Mouse (Mus musculus) midbrain, embryonic 11.5 days (tissue): ENCODE data around the gene Gstk1. TPM values are rescaled to one million over a fixed set of nuclear protein-coding genes. Genes with fewer than 3 reads are reported as not detected.
A peak's percentile ranks its signal among the peaks of the same experiment; 100 is the strongest.

Experiments used
- ATAC-seq: fragments of 200-750 bp; cut with Nextera tagmentation; 2 replicates; pipeline ENCODE4 v1.8.0; 2017; ENCODE audit warnings: moderate TSS enrichment, moderate library complexity; ENCODE audit not compliant: low FRiP score
- DNase-seq: peaks from one replicate; pipeline ENCODE4 v3.0.0; 2015; ENCODE audit warnings: low spot score; ENCODE audit errors: missing footprints
- H3K27ac ChIP-seq: fragments of 300-500 bp; sonication (generic); 2 replicates; pipeline ENCODE4 v1.5.1; 2014; ENCODE audit warnings: low read depth, low read length
- H3K27me3 ChIP-seq: fragments of 300-500 bp; sonication (generic); 2 replicates; pipeline ENCODE4 v1.6.1; 2014; ENCODE audit warnings: mild to moderate bottlenecking, low read length, moderate library complexity, mixed read lengths; ENCODE audit not compliant: control insufficient read depth, insufficient read depth
- H3K36me3 ChIP-seq: fragments of 300-500 bp; sonication (generic); 2 replicates; pipeline ENCODE4 v1.6.1; 2014; ENCODE audit warnings: mild to moderate bottlenecking, low read length, moderate library complexity, mixed read lengths; ENCODE audit not compliant: control insufficient read depth, insufficient read depth
- H3K4me1 ChIP-seq: fragments of 300-500 bp; sonication (generic); 2 replicates; pipeline ENCODE4 v1.6.1; 2014; ENCODE audit warnings: low read length; ENCODE audit not compliant: control insufficient read depth, insufficient read depth
- H3K4me2 ChIP-seq: fragments of 300-500 bp; sonication (generic); 2 replicates; pipeline ENCODE4 v1.6.1; 2014; ENCODE audit warnings: mild to moderate bottlenecking, moderate library complexity
- H3K4me3 ChIP-seq: fragments of 300-500 bp; sonication (generic); 2 replicates; pipeline ENCODE4 v1.5.1; 2014; ENCODE audit warnings: low read depth, low read length
- H3K9ac ChIP-seq: fragments of 300-500 bp; sonication (generic); 2 replicates; pipeline ENCODE4 v1.6.1; 2014; ENCODE audit warnings: low read length
- H3K9me3 ChIP-seq: fragments of 300-500 bp; sonication (generic); 2 replicates; pipeline ENCODE4 v1.6.1; 2016; ENCODE audit warnings: low read length; ENCODE audit not compliant: control insufficient read depth
- WGBS: fragments of 180-500 bp; shearing (Covaris S2); extraction: QIAGEN DNeasy Blood & Tissue Kit; methylation state at CpG from one replicate; pipeline ENCODE4 v1.1.7; 2014; 5-methylcytosine and 5-hydroxymethylcytosine counted together
- polyA plus RNA-seq: library from polyadenylated mRNA; unstranded; fragments of >200 nt; fragmentation: Nextera tagmentation; extraction: Ambion mirVana; gene quantifications from 2 replicates; pipeline ENCODE4 v1.2.1, GENCODE M21; 2014

Gene Gstk1
- polyA plus RNA-seq = 15.3 and 15.7 TPM in 2 replicates

- Histone ChIP-seq H3K4me2 (peak within 1 kb of the TSS; percentile 47), H3K27ac (no peak within 1 kb of the TSS), H3K9me3 (no peaks in the 10 kb centered on the region), H3K9ac (peak within 1 kb of the TSS; percentile 31; the same call in 1 of the 2 replicates), H3K36me3 (no peaks in the 10 kb centered on the region), H3K27me3 (peaks cover 6% of the 10 kb centered on the region), H3K4me1 (no peaks in the 10 kb centered on the region), H3K4me3 (peak within 1 kb of the TSS; percentile 32)
- ATAC-seq (peak; percentile 100), DNase-seq (peak; percentile 98)
- WGBS = 2% methylated on average over 28 of the region's 28 CpGs
Observed at GRCm38 (mm10) chr6:42245711-42246353, at the start of gene Gstk1. Gstk1 (plus strand) TSS chr6:42245935.

- WGBS = 52% methylated on average over 3 of the region's 3 CpGs
- DNase-seq = no peak
Observed at GRCm38 (mm10) chr6:42197710-42198109, 48.0 kb upstream of the Gstk1 start.

GRCm38 (mm10) chr6:42199498-42199897 lies 46.2 kb upstream of the Gstk1 start:
- Histone ChIP-seq H3K27me3 (no peaks in the 10 kb centered on the region), H3K27ac (no peak overlapping the region), H3K9ac (no peak overlapping the region), H3K4me2 (no peak overlapping the region), H3K36me3 (no peaks in the 10 kb centered on the region), H3K4me3 (no peak overlapping the region), H3K4me1 (no peaks in the 10 kb centered on the region), H3K9me3 (no peaks in the 10 kb centered on the region)
- DNase-seq (no peak), ATAC-seq (no peak)
- WGBS = 84% methylated on average over 1 of the region's 1 CpGs

More at GRCm38 (mm10) chr6:42197710-42198109, 48.0 kb upstream of the Gstk1 start:
- Histone ChIP-seq H3K4me2 (no peak overlapping the region), H3K9me3 (no peaks in the 10 kb centered on the region), H3K27me3 (no peaks in the 10 kb centered on the region), H3K36me3 (no peaks in the 10 kb centered on the region), H3K4me1 (no peaks in the 10 kb centered on the region), H3K9ac (no peak overlapping the region), H3K4me3 (no peak overlapping the region), H3K27ac (no peak overlapping the region)
- no peak for ATAC-seq

GRCm38 (mm10) chr6:42215028-42215427 lies 30.7 kb upstream of the Gstk1 start, which contains the start of gene Tas2r144:
Tas2r144 (plus strand) TSS chr6:42215328.
- no peak within 1 kb of the TSS for H3K27ac ChIP-seq
- H3K4me3 ChIP-seq = no peak within 1 kb of the TSS
- no peak within 1 kb of the TSS for H3K4me2 ChIP-seq
- ATAC-seq (no peak), DNase-seq (no peak)
- no peaks in the 10 kb centered on the region for H3K9me3 ChIP-seq
- no peaks in the 10 kb centered on the region for H3K27me3 ChIP-seq
- WGBS = 88% methylated on average over 2 of the region's 2 CpGs
- H3K4me1 ChIP-seq = no peaks in the 10 kb centered on the region
- no peaks in the 10 kb centered on the region for H3K36me3 ChIP-seq
- H3K9ac ChIP-seq = no peak within 1 kb of the TSS

GRCm38 (mm10) chr6:42222286-42222685 lies 23.4 kb upstream of the Gstk1 start:
- 74% methylated on average over 3 of the region's 3 CpGs for WGBS
- H3K27ac ChIP-seq = no peak overlapping the region
- H3K4me2 ChIP-seq = no peak overlapping the region
- DNase-seq = no peak
- no peaks in the 10 kb centered on the region for H3K36me3 ChIP-seq
- H3K4me3 ChIP-seq = no peak overlapping the region
- no peaks in the 10 kb centered on the region for H3K4me1 ChIP-seq
- H3K9ac ChIP-seq = no peak overlapping the region
- no peaks in the 10 kb centered on the region for H3K27me3 ChIP-seq
- H3K9me3 ChIP-seq = no peaks in the 10 kb centered on the region
- ATAC-seq = no peak

- Histone ChIP-seq H3K36me3 (no peaks in the 10 kb centered on the region), H3K9ac (no peak overlapping the region), H3K27me3 (no peaks in the 10 kb centered on the region), H3K9me3 (no peaks in the 10 kb centered on the region), H3K4me2 (no peak overlapping the region), H3K4me3 (no peak overlapping the region), H3K27ac (no peak overlapping the region), H3K4me1 (no peaks in the 10 kb centered on the region)
- ATAC-seq (no peak), DNase-seq (no peak)
- WGBS = 81% methylated on average over 4 of the region's 4 CpGs
Observed at GRCm38 (mm10) chr6:42225046-42225445, 20.7 kb upstream of the Gstk1 start.

GRCm38 (mm10) chr6:42227240-42228101 lies 18.3 kb upstream of the Gstk1 start:
- no peak overlapping the region for H3K4me2 ChIP-seq
- H3K9ac ChIP-seq = no peak overlapping the region
- no peaks in the 10 kb centered on the region for H3K36me3 ChIP-seq
- no peaks in the 10 kb centered on the region for H3K4me1 ChIP-seq
- H3K27ac ChIP-seq = no peak overlapping the region
- DNase-seq (peak; percentile 95), ATAC-seq (peak; percentile 70; the same call in 1 of the 2 replicates)
- H3K27me3 ChIP-seq = no peaks in the 10 kb centered on the region
- H3K4me3 ChIP-seq = no peak overlapping the region
- 37% methylated on average over 17 of the region's 17 CpGs for WGBS
- H3K9me3 ChIP-seq = no peaks in the 10 kb centered on the region

- no peak overlapping the region for H3K4me3 ChIP-seq
- H3K9me3 ChIP-seq = no peaks in the 10 kb centered on the region
- no peak for DNase-seq
- H3K4me2 ChIP-seq = no peak overlapping the region
- no peaks in the 10 kb centered on the region for H3K27me3 ChIP-seq
- no peak for ATAC-seq
- H3K4me1 ChIP-seq = no peaks in the 10 kb centered on the region
- H3K9ac ChIP-seq = no peak overlapping the region
- 81% methylated on average over 4 of the region's 4 CpGs for WGBS
- H3K27ac ChIP-seq = no peak overlapping the region
- H3K36me3 ChIP-seq = no peaks in the 10 kb centered on the region
Observed at GRCm38 (mm10) chr6:42229610-42230009, 16.1 kb upstream of the Gstk1 start.

GRCm38 (mm10) chr6:42231191-42231590 lies 14.5 kb upstream of the Gstk1 start:
- Histone ChIP-seq H3K4me3 (no peak overlapping the region), H3K9ac (no peak overlapping the region), H3K4me2 (no peak overlapping the region), H3K27me3 (no peaks in the 10 kb centered on the region), H3K36me3 (no peaks in the 10 kb centered on the region), H3K4me1 (no peaks in the 10 kb centered on the region), H3K27ac (no peak overlapping the region), H3K9me3 (no peaks in the 10 kb centered on the region)
- no peak for DNase-seq
- WGBS = 88% methylated on average over 3 of the region's 3 CpGs
- no peak for ATAC-seq
